Mouse (Mus musculus) CD4-positive, CD25-positive, alpha-beta regulatory T cell, adult 2 months (primary cell): Measurements from ENCODE around the gene Bahd1.

Experiments
- DNase-seq: peaks from one replicate; pipeline ENCODE4 v3.0.0-alpha.2; 2012; ENCODE audit warnings: low read depth, low spot score

Gene Bahd1

DNA sequence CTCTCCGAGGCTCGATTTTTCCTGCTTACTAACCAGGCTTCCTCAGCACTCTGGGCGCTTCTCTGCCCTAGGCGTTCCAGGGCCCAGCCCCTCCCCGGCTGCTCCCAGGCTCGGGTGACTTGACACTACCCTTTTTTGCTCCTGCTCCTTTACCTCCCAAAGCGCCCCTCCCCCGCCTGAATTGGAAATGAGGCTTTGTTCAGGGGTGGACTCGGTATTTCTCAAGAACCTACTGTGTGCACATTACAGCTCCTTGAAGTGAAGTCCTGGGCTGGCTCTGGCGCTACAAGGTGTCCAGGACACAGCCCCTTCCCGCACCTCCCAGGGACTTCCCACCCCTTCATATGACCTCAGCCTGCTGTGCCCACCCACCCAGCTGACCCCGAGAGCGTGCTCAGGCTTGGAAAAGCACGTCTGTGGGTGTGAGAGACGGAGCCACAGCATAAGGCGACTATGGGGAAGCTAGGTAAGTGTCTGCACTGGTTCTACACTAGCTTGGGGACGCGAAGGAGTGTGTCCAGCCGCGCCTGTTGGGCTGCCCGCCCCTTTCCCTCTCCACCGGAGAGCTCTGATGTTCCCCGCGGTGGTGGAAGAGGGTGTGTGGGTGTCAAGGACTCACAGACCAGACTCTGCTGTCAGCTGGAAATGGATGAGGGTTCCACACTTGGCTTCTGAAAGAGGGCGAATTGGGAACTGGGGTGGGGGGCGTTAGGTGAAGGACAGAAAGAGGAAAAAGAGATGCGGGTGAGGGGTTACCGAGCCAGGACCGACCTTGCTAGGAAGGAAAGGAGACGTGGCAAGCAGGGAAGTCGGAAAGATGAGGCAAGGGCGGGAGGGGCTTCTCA is at the start of gene Bahd1:
TSS of gene Bahd1 (plus strand) at position 397 of the 845 bp plus-strand sequence.
- peak; percentile 39 for DNase-seq

DNA sequence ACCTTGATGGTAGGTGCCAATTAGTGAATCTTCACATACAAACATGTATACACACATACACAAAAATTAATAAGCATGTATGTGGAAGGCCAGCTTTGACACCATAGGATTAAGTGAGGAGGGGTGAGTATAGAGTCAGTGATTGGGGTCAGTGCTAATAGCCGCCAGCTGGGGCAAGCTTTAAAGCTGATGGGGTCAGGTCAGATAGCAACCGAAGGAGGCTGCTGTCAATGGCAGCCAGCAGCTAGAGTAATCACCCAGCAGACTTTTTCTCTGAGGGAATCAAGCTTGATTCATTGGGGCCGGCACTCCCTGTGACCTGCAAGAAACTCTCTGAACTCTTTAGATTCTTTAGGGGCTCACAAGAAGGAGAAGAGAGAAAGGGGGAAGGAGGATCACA is 48.4 kb upstream of the Bahd1 start:
- DNase-seq, result no peak

DNA sequence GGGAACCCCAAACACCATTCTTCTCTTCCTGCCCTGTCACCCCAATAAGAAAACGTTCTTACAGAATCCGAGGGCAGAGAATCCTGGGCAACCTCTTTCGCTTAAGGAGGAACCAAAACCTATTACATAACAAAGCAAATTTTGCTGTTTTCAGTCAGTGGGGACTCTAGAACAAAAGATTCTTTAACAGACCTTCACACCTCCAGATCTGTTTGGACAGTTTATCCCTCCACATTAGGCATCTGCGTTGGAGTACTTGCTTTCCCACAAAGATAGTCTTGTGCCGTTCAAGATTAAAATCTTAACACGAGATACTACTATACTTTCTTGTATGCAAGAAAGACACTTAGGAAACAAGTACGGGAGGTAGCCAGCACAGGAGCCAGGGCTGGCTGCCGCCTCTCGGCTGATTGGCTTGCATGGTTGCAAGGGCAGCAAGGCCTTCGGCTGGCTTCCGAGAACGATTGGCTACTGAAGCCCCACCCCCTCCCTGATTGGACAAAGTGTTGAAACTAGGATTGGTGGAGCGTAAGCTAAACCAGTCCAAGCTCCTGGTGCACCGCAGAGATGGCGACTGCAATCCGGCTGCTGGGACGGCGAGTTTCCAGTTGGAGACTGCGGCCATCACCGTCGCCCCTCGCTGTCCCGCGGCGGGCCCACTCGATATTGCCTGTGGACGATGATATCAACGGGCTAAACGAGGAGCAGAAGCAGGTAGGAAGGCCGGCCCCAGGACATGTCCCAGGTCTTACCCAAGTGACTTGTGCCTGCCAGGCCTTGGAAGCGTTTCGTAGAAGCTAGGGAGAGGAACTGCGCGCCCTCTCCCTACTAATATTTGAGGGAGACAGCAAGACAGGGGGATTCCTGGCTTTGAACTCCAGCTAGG is 38.5 kb upstream of the Bahd1 start, which contains the start of gene Ivd:
TSS of gene Ivd (plus strand) at position 501 of the 886 bp plus-strand sequence.
- peak; percentile 94 for DNase-seq

DNA sequence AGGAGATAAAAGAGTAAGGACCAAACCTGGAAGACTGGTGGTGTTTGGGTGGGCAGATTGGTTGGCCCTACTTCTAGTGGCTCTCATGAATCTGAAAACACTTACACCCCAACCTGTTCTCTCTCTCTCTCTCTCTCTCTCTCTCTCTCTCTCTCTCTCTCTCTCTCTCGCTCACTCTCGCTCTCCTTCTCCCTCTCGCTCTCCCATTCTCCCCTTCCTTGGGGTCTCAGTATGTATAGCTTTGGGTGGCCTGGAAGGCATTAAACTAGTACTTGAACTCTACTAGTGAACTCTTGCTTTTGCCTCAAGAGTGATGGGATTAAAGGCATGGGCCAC is 37.9 kb upstream of the Bahd1 start:
- DNase-seq, result no peak

DNA sequence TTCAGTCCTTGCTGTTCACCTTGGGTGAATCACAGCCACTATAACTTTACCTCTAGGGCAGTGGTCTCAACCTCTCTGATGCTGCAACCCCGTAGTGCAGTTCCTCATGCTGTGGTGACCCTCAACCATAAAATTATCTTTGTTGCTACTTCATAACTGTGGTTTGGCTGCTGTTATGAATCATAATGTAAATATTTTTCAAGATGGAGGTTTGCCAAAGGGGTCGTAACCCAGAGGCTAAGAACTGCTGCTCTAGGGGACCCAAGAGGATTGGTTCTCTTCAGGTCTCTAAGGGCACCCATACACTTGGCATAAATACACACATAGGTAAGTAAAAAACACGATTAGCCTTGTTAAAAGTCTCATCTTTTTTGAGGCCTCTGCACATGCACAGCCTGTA is 29.6 kb upstream of the Bahd1 start:
- no peak for DNase-seq

DNA sequence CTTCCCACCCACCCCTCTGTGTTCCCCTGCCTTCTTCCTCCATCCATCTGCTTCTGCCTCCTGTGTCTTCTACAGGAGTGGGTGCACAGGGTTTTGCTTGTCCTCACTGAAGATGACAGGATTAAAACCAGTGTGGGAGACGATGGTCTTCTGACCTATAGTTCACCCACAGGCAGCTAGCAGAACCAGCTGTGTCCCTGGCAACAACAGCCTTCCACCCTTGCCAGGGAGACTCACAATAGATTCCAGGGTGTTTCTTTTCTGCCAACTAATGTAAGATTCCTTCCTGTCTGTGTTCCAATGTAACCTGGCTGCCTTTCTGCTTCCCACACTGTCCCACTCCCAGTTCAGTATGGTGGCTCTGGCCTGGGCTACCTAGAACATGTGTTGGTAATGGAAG is 29.1 kb upstream of the Bahd1 start:
- DNase-seq, result no peak

DNA sequence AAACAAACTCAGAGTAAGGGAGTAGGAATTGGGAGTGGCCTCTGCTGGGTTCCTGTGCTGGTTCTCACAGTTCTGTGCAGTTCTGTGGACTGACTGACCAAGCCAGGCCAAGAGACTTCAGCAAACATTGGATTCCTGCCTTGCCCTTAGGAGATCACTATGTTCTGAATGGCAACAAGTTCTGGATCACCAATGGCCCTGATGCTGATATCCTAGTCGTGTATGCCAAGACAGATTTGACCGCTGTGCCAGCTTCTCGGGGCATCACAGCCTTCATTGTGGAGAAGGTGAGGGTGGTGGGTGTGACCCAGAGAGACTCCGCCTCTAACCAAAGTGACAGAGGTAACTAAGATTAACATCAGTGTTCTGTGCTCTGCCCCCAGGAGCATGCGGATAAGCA is 27.2 kb upstream of the Bahd1 start:
- DNase-seq, result no peak

DNA sequence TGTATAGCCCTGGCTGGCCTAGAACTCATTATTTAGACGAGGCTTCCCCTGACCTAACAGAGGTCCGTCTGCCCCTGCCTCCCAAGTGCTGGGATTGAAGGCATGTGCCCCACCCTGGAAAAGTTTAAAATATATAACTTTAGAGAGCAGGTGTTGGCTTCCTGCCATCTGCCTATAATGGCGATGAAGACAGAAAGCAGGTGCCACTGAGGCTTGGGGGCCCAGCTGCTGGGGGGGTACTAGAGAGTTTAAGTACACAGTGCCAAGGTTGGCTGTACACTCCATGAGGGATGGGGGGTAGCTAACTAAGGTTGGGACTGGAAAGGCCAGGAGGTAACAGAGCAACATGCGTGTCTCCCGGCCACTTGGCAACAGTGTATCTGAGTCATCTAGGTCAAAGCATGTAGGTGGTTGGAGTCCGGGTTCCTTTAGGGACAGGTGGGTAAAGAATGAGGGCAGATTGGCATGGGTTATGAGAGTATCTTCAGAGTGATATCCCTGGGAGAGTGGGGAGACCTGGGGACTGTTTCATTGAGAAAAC is 26.2 kb upstream of the Bahd1 start:
- no peak for DNase-seq

DNA sequence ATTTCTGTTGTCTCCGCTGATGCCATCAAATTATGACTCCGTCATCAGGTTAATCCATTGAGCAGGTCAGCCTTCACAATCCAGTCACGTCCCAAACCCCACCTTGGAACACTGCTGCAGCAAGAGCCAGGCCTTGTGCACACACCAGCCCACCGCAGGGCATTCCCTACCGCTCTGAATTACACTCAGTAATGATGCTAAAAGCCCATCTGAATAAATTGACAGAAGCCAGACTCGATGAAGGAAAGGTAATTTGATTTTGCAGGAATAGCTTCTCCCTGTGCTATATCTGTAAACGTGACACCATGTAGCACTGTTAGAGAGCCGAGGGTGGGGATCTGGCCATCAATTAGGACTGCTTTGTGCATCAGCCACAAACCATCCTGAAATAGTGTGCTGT is 24.9 kb upstream of the Bahd1 start:
- no peak for DNase-seq

DNA sequence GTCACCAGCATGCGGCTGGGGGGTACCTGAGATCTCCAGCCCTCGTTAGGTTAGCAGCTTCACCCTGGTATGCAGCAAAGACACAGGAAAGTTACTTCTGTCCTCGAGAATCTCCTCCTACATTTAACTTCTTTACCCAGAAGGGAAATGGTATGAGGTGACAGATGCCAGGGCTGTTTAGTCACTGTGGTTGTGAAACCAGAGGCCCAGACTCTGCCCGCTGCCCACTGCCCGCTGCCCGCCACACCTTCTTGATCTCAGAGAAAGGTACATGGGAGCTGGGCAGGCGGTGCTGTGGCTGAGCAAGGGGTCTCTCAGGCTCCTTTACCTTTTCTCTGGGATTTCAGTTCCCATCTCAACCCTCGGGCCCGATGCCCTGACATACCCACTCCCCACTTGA is 23.7 kb upstream of the Bahd1 start:
- DNase-seq, result no peak

DNA sequence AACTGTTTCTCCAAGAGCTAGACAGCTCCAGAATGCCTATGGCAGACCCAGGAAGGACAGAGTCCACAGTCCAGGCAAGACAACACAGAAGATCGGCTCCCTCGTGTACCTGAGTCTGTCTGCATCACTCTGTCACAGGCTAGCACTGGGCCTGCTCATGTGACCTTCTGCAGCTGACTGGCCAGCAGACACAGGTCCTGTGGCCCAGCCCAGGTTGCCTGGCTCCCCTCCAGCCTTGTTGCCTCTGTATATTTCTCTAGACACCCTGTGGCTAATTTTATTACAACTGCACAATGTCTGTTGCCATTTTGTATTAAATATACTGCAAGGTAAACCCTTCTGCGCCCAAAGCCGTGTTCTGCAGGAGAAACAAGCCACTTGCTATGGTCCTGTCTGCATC is 19.2 kb upstream of the Bahd1 start:
- no peak for DNase-seq

DNA sequence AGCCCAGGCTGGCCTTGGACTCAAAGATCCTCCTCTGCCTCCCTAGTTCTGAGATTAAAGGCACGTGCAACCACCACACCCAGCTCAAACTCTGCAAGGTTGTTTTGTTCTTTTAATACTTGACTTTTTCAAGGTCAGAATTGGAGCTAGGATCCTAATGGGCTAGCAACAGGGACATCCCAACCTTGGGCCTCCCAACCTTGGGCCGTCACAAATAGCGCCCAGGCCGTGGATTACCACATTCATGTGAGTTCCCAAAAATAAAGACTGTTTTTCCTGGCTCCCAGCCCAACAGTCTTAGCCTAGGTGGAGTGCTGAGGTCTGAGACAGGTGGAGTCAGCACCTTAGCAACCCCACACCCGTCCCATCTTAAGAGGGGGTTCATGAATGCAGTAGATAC is 18.2 kb upstream of the Bahd1 start:
- DNase-seq, result no peak

DNA sequence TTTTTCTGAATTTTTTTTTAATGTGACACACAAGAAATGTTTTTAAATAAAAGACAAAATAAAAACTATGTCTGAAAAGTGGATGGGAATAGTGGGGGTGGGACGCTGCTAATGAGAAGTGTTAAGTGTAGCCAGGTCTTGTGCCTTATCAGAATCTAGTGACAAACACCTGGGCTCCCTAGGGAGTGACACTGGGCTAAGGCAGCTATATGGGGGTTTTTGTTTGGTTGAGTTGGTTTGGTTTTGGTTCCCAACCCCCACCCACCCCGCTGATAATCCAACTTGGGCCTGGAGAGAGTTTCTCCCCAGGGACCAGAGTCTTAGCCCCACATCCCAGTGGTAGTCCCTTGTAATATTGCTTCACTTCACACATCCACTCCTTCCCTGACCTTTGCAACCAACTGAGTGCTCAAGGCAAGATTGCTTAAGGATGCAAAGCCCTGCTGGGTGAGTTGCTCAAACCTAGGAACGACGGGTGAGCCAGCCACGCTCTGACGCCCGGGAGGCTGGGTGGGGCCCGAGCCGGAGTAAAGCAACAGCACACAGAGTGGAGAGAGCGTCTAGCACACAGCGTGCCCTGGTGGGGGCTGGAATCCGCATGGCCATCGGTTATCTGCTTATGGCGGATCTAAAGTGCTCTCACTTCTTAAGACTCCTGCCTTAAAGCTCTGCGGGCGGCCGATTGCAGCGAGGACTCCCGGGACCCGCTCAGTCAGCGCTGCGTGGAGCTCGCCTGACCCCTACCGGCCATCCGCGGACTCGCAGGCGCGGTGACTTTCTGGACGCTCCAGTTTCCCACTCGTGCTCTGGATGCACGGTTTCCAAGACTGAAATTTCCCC is 17.1 kb upstream of the Bahd1 start:
- DNase-seq, result peak; percentile 89

DNA sequence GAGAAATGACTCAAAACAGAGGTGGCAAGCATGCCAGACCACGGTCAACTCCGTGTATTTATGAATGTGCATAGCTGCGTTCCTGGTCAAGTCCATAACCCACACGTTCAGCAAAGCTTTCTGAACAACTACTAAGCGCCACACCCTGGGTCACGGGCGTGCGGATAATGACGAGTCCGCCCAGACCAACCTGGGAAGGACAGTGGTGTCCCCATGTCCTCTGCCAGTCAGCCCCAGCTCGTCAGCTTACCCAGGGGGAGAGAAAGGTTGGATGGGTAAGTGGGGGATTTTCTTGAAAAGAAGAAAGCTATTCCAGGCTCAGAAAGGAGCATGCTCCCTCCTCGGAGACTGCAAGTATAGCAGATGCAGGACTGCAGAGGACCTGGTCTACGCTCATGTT is 12.7 kb upstream of the Bahd1 start:
- DNase-seq, result no peak

DNA sequence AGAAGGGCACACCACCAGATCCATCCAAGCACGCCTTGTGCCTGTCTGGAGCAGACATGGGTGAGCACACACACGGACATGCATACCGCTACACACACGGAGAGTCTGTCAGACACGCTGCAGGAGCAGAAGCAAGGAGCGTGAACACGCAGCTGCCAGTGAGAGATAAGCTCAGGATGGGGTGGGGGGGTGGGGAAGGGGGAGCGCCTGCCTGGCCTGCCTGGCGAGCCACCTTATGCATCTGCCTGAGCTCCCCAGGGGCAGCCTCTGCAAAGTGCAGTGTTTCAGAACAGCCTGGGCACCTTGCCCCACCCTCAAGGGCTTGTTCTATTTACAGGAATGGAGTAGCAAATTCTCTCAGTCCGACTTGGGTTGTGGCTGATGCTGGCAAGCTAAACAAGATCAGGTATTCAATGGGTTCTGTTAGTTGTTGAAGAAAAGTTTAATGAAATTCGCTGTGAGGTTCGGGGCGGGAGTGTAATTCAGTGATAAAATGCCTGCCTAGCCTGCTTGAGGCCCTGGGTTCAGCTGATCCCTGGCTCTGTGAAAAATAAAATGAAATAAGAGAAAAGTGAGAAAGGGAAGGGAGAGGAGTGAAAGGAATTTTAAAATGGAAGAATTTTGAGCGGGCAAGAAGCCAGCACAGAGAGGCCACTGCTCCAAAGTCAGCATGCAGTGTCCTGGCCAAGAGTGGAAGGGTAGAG is 12.2 kb upstream of the Bahd1 start:
- DNase-seq, result no peak

DNA sequence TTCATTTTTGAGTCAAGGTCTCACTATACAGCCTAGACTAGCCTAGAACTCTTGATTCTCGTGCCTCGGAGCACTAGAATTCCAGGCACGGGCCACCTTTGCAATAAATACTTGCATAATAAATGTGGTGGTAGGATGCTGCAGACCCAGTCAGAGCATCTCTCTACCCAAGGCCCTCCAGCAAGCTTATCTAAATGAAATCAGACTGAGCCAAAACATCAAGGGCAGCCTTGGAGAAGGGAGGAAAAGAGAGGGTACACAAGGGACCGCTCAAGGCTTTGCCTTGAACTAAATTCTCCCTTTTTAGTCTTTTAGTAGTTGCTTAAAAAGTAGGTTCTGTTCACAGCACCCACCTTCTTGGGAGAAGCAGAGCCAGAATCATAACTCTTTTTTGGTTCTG is 9.0 kb upstream of the Bahd1 start:
- DNase-seq, result no peak

DNA sequence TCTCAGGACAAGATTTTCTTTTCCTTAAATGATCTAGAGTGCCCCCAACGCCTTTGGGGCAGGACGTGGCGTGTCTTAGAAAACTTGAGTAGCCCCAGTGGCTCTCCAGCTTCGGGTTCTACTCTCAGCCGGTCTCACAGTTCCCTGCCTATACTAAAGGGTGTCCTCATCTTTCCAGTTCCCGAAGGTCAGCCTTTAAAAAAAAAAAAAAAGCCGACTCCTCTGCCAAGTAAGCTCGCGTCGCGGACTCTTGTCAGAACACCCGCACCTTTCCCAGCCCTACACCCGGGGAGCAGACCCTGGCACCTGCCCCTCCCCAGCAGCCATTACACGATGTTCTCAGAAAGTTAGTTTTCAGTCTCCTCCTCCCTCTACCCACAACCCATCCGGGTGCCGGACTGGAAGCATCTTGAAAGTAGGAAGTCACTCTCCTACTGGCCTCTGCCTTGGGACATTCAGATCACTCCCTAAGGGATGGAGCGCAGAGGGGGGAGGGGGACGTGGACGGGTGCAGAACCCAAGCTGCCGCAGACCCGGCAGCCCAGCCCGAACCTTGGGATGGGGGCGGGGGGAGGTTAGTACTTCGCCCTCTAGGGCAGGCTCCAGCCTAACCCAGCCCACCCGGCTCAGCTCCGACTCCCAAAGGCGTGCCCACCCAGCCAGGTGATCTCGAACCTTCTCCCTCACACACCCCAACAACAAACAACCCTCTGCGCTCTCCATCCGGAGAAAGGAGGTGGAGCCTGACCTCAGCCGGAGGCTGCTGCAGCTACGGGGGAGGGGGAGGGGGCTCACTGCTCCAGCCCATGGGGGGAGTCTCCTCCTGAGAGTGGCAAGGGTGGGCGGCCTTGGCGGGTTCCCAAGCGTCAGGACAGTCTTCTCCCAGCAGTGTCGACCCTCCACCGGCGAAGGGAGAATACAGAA is 3.9 kb upstream of the Bahd1 start:
- peak; percentile 78 for DNase-seq

DNA sequence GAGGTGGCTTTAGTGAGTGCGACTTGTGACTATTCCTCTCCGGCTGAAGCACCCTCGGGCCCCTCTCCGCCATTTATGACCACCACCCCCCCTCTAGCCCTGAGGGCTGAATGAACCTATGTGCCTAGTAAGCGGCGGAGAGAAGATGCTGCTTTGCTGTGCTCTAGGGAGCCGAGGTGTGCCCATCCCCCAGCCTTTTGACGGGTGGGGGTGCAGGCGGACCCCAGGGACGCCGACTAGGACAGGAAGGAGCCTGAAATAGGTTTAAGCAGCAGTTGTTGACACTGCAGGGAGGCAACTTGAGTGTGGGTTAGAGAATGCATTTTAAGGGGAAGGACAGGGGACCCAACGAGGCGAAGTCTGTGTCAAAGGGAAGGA is 3.3 kb upstream of the Bahd1 start:
- DNase-seq, result peak; percentile 56

DNA sequence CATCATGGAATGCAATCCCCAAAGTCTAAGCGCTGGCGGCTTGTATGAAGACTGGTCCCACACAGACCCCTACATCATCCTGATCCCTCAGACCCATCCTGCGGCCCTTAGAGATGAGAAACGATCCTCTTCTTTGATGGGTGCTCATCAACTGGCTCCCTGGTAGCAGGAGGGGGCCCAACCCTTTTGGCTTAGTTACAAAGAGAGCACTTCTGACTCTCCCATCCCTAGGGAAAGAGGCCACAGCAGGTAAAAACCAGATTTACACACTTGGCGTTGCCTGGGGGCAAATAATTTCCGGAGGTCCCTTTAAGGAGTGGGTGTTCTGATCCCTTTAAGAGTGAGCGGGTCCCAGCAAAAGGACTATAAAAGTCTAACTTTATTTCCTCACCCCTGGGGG is 2.8 kb upstream of the Bahd1 start:
- no peak for DNase-seq

DNA sequence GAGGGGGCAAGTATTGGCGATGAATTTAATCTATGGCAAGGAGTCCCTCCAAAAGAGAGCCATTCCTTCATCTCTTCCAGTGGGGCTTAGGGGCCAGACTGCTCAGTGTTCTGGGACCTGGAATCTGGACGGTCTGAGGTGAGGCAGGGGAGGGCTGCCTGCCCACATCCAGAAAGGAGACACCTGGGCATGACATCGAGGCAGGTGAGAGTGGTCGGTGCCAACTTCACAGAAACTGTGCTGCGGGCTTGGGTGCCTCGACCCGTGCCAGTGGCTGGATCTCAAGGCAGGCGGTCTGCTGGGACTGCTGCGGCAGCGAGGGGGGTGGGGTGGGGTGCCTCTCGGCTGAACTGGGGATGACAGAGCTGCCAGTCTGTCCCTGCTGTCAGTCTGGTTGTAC is 2.4 kb upstream of the Bahd1 start:
- peak; percentile 36 for DNase-seq
